Mouse (Mus musculus) stomach, postnatal 0 days (tissue): Measurements from ENCODE around the gene Ripor2.

Source experiments
- CTCF ChIP-seq: IDR thresholded peaks from 2 replicates; pipeline ENCODE4 v1.5.1; 2016; ENCODE audit warnings: antibody characterized with exemption, low read depth, mild to moderate bottlenecking, moderate library complexity
- EP300 ChIP-seq: optimal IDR thresholded peaks from 2 replicates; pipeline ENCODE3; 2016; ENCODE audit warnings: antibody characterized with exemption

DNA sequence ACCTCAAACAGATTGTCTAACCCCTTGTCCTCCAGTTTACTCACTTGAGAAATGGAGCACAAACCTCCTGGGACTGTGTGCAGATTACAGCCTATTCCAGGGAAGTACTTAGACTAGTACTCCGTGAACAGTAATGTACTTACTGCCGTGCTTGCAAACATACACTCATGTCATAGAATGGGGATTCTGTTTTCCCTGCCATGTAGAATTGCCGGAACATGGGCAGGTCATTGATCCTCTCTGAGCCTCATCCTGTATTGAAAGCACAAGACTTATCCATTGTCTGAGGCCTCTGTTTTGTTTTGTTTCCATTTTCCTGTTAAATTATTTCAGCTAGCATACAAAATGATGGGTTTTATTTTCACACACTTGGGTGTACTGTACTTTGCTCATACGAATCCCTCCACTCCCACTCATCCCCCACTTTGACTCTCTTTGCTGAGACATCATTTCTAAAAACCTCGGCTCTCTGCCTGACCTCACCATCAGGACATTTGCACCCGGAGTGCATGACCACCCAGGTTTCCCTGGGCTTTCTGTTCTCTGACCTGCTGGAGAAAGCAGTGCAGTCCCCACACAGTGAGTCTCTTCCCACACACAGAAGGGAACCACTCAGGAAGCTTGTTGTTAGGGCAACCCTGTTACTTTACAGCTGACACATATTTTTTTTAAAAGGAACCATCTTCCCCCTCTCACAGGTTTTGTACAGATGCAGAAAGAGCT is 35.2 kb downstream of the Ripor2 start:
- TF ChIP-seq CTCF (no peak), EP300 (no peak)
